ENCODE assay signal across 8 mouse cellular contexts in genomic region chr3:88148354-88148753, GRCm38 (mm10). TPM values are rescaled to one million over a fixed set of nuclear protein-coding genes. Genes with fewer than 3 reads are reported as not detected.
DNase-seq lines count a peak whose midpoint lies in the region; ATAC-seq and TF ChIP-seq lines count a peak whose summit lies in the region.

No protein-coding gene starts in this region.

- H3K4me2 ChIP-seq in midbrain, postnatal 0 days (ENCODE audit: low read depth, low read length, poor library complexity, severe bottlenecking): no peak overlapping the region
- no peak overlapping the region for H3K4me2 ChIP-seq in midbrain, embryonic 13.5 days (replicated peaks)
- H3K4me2 ChIP-seq in liver, postnatal 0 days (ENCODE audit: low read depth, low read length): peak overlapping the region; percentile 53
- H3K4me2 ChIP-seq in neural tube, embryonic 15.5 days: no peak overlapping the region

- H3K4me3 ChIP-seq in gastrocnemius, adult 2 months: peak overlapping the region; percentile 95
- H3K4me3 ChIP-seq in midbrain, postnatal 0 days (ENCODE audit: low read depth, low read length): no peak overlapping the region
- H3K4me3 ChIP-seq in midbrain, embryonic 13.5 days (replicated peaks): no peak overlapping the region
- no peak overlapping the region for H3K4me3 ChIP-seq in liver, postnatal 0 days (ENCODE audit: low read depth, low read length)
- H3K4me3 ChIP-seq in neural tube, embryonic 15.5 days (replicated peaks): no peak overlapping the region

- H3K36me3 ChIP-seq in midbrain, postnatal 0 days (ENCODE audit: insufficient read depth, low read length): 0 out of 2 replicates have a peak, but pooled peaks cover 3% of the 10 kb centered on the region
- no peaks in the 10 kb centered on the region for H3K36me3 ChIP-seq in midbrain, embryonic 13.5 days
- peaks cover 5% of the 10 kb centered on the region for H3K36me3 ChIP-seq in liver, postnatal 0 days (replicated peaks; ENCODE audit: insufficient read depth, low read length)
- H3K36me3 ChIP-seq in neural tube, embryonic 15.5 days: no peaks in the 10 kb centered on the region

- no peaks in the 10 kb centered on the region for H3K27me3 ChIP-seq in midbrain, postnatal 0 days (ENCODE audit: insufficient read depth, low read length)
- no peaks in the 10 kb centered on the region for H3K27me3 ChIP-seq in midbrain, embryonic 13.5 days
- no peaks in the 10 kb centered on the region for H3K27me3 ChIP-seq in liver, postnatal 0 days (ENCODE audit: insufficient read depth, low read length)
- no peaks in the 10 kb centered on the region for H3K27me3 ChIP-seq in neural tube, embryonic 15.5 days (replicated peaks)

- TF ChIP-seq CTCF in gastrocnemius, adult 2 months (IDR thresholded peaks at IDR 0.05): no peak
- TF ChIP-seq CTCF in midbrain, postnatal 0 days (IDR thresholded peaks at IDR 0.05): no peak
- no peak for TF ChIP-seq CTCF in liver, postnatal 0 days (IDR thresholded peaks at IDR 0.05; ENCODE audit: low read depth)

- no peak for DNase-seq in gastrocnemius, adult 2 months
- DNase-seq in gastrocnemius, postnatal 14 days: no peak
- DNase-seq in midbrain, postnatal 0 days (ENCODE audit: low spot score): no peak
- DNase-seq in liver, postnatal 0 days: peak; percentile 44
- no peak for DNase-seq in retina, embryonic 14.5 days (ENCODE audit: low spot score)

- no peaks in the 10 kb centered on the region for H3K9me3 ChIP-seq in midbrain, postnatal 0 days (ENCODE audit: low read length)
- H3K9me3 ChIP-seq in midbrain, embryonic 13.5 days: no peaks in the 10 kb centered on the region
- H3K9me3 ChIP-seq in liver, postnatal 0 days (ENCODE audit: low read length): no peaks in the 10 kb centered on the region
- no peaks in the 10 kb centered on the region for H3K9me3 ChIP-seq in neural tube, embryonic 15.5 days (replicated peaks)

- no peak for ATAC-seq in midbrain, postnatal 0 days (ENCODE audit: low FRiP score)
- ATAC-seq in midbrain, embryonic 13.5 days: no peak
- ATAC-seq in liver, postnatal 0 days: no peak
- ATAC-seq in neural tube, embryonic 15.5 days (ENCODE audit: low FRiP score): no peak
- no peak for ATAC-seq in erythroid progenitor cell, adult 5-6 weeks (replicated peaks; ENCODE audit: low FRiP score, poor library complexity, severe bottlenecking)

- peak overlapping the region; percentile 100 for H3K27ac ChIP-seq in gastrocnemius, adult 2 months
- peak overlapping the region; percentile 32; the same call in 1 of the 2 replicates for H3K27ac ChIP-seq in midbrain, postnatal 0 days (ENCODE audit: low read depth, low read length)
- no peak overlapping the region for H3K27ac ChIP-seq in midbrain, embryonic 13.5 days
- H3K27ac ChIP-seq in liver, postnatal 0 days (ENCODE audit: low read depth): peak overlapping the region; percentile 97
- no peak overlapping the region for H3K27ac ChIP-seq in neural tube, embryonic 15.5 days (replicated peaks)

- H3K4me1 ChIP-seq in midbrain, postnatal 0 days (ENCODE audit: insufficient read depth, low read length): peaks cover 62% of the 10 kb centered on the region
- H3K4me1 ChIP-seq in midbrain, embryonic 13.5 days (replicated peaks): peaks cover 100% of the 10 kb centered on the region
- peaks cover 85% of the 10 kb centered on the region for H3K4me1 ChIP-seq in liver, postnatal 0 days (ENCODE audit: insufficient read depth)
- peaks cover 100% of the 10 kb centered on the region for H3K4me1 ChIP-seq in neural tube, embryonic 15.5 days

- no peak overlapping the region for H3K9ac ChIP-seq in midbrain, postnatal 0 days (replicated peaks; ENCODE audit: low read length, poor library complexity, severe bottlenecking)
- no peak overlapping the region for H3K9ac ChIP-seq in midbrain, embryonic 13.5 days (replicated peaks)
- H3K9ac ChIP-seq in liver, postnatal 0 days (replicated peaks): peak overlapping the region; percentile 17; the same call in 1 of the 2 replicates
- no peak overlapping the region for H3K9ac ChIP-seq in neural tube, embryonic 15.5 days (replicated peaks)

- peak; percentile 64; the same call in 1 of the 2 replicates for TF ChIP-seq EP300 in liver, postnatal 0 days (IDR thresholded peaks at IDR 0.05; ENCODE audit: low read depth)

- intact Hi-C loops in gastrocnemius, adult 2 months (cut with DNase I): loop anchor here (10.0 kb wide), 1 partner anchor 346 kb away; no protein-coding TSS in a partner anchor
- intact Hi-C loops in gastrocnemius, postnatal 14 days (cut with DNase I; ENCODE audit: low total_unique reads): no loop called here

- 92% methylated on average over 5 of the region's 5 CpGs for WGBS in midbrain, postnatal 0 days
- WGBS in midbrain, embryonic 13.5 days: 89% methylated on average over 5 of the region's 5 CpGs
- WGBS in liver, postnatal 0 days (ENCODE audit: insufficient replicate concordance): 49% methylated on average over 5 of the region's 5 CpGs
- 85% methylated on average over 5 of the region's 5 CpGs for WGBS in neural tube, embryonic 15.5 days

RNA-seq across cellular contexts. Expression of gene Mef2d, which starts 6.2 kb away (rescaled TPM):
- total RNA-seq in gastrocnemius, adult 2 months (2021): 100 to 1,000 TPM; 173 to 184 TPM
- 100 to 1,000 TPM; 136 to 137 TPM for total RNA-seq in gastrocnemius, postnatal 14 days (2021)
- total RNA-seq in midbrain, postnatal 0 days (2014; rRNA removed): 45.5 and 59.6 TPM in 2 replicates
- polyA plus RNA-seq in midbrain, postnatal 0 days (2015; fragmentation: Nextera tagmentation; extraction: Ambion mirVana): 21.5 and 26.1 TPM in 2 replicates
- polyA plus RNA-seq in midbrain, embryonic 13.5 days (2015; fragmentation: Nextera tagmentation; extraction: Ambion mirVana): 15.1 and 16.9 TPM in 2 replicates
- polyA plus RNA-seq in liver, postnatal 0 days (2015; fragmentation: Nextera tagmentation; extraction: Ambion mirVana): 5.7 and 6.4 TPM in 2 replicates
- polyA plus RNA-seq in neural tube, embryonic 15.5 days (2015; fragmentation: Nextera tagmentation; extraction: Ambion mirVana): 14.3 and 20.3 TPM in 2 replicates
- total RNA-seq in erythroid progenitor cell, adult 5-6 weeks (2015; ENCODE audit: low replicate concordance): 36.9 and 37.8 TPM in 2 replicates
- total RNA-seq in erythroid progenitor cell, adult 5-6 weeks (2017; ENCODE audit: low replicate concordance): 15.3 and 16.9 TPM in 2 replicates

Comparison
In these comparisons a context has a peak if more than half of its experiments do, and no peak if none do; other contexts are left out.
1. H3K27ac ChIP-seq: peak in gastrocnemius, adult 2 months (single experiment), midbrain, postnatal 0 days (single experiment) and liver, postnatal 0 days (single experiment); none in midbrain, embryonic 13.5 days (single experiment) and neural tube, embryonic 15.5 days (single experiment).